Mouse (Mus musculus): ENCODE results near the gene Tapbp. TPM values are rescaled to one million over a fixed set of nuclear protein-coding genes. Genes with fewer than 3 reads are reported as not detected.
"Not testable (repeated sequence)": the region's sequence is repeated elsewhere in the genome, so short reads cannot be mapped to it uniquely, and the experiment has no call there.

The Tapbp gene
- polyA plus RNA-seq, 1 experiment, result 22.1 TPM

- TF ChIP-seq CTCF (IDR thresholded peaks at IDR 0.05; ENCODE audit: extremely low read depth, insufficient read depth, low read length) (no peak), POLR2A (IDR thresholded peaks at IDR 0.05; ENCODE audit: extremely low read depth, insufficient read depth, low read length) (no peak)
- Histone ChIP-seq H3K4me3 (ENCODE audit: insufficient read depth, low read length) (no peak overlapping the region), H3K4me1 (ENCODE audit: control insufficient read depth, insufficient read depth, low read length) (no peaks in the 10 kb centered on the region), H3K27ac (ENCODE audit: insufficient read depth, low read length) (no peak overlapping the region)
Observed at GRCm38 (mm10) chr17:33892429-33892828, 23.3 kb upstream of the Tapbp start.

- not testable (repeated sequence) for H3K4me3 ChIP-seq (ENCODE audit: insufficient read depth, low read length); H3K4me1 ChIP-seq (ENCODE audit: control insufficient read depth, insufficient read depth, low read length); H3K27ac ChIP-seq (ENCODE audit: insufficient read depth, low read length)
Observed at GRCm38 (mm10) chr17:33893011-33893410, 22.7 kb upstream of the Tapbp start.

GRCm38 (mm10) chr17:33897114-33897794 lies 18.4 kb upstream of the Tapbp start:
- Histone ChIP-seq H3K4me3 (ENCODE audit: insufficient read depth, low read length) (no peak overlapping the region), H3K4me1 (ENCODE audit: control insufficient read depth, insufficient read depth, low read length) (no peaks in the 10 kb centered on the region), H3K27ac (ENCODE audit: insufficient read depth, low read length) (no peak overlapping the region)
- TF ChIP-seq CTCF (IDR thresholded peaks at IDR 0.05; ENCODE audit: extremely low read depth, insufficient read depth, low read length) (peak; percentile 49), POLR2A (IDR thresholded peaks at IDR 0.05; ENCODE audit: extremely low read depth, insufficient read depth, low read length) (no peak)

- not testable (repeated sequence) for H3K4me1 ChIP-seq (ENCODE audit: control insufficient read depth, insufficient read depth, low read length); H3K27ac ChIP-seq (ENCODE audit: insufficient read depth, low read length); H3K4me3 ChIP-seq (ENCODE audit: insufficient read depth, low read length)
Observed at GRCm38 (mm10) chr17:33898193-33898592, 17.5 kb upstream of the Tapbp start.

GRCm38 (mm10) chr17:33899642-33900041 lies 16.1 kb upstream of the Tapbp start:
- H3K4me3 ChIP-seq (ENCODE audit: insufficient read depth, low read length), result no peak overlapping the region
- TF ChIP-seq POLR2A (IDR thresholded peaks at IDR 0.05; ENCODE audit: extremely low read depth, insufficient read depth, low read length) (no peak), CTCF (IDR thresholded peaks at IDR 0.05; ENCODE audit: extremely low read depth, insufficient read depth, low read length) (no peak)
- no peaks in the 10 kb centered on the region for H3K4me1 ChIP-seq (ENCODE audit: control insufficient read depth, insufficient read depth, low read length)
- no peak overlapping the region for H3K27ac ChIP-seq (ENCODE audit: insufficient read depth, low read length)

GRCm38 (mm10) chr17:33900281-33900988 lies 15.3 kb upstream of the Tapbp start:
- Histone ChIP-seq H3K27ac (ENCODE audit: insufficient read depth, low read length) (no peak overlapping the region), H3K4me3 (ENCODE audit: insufficient read depth, low read length) (no peak overlapping the region), H3K4me1 (ENCODE audit: control insufficient read depth, insufficient read depth, low read length) (no peaks in the 10 kb centered on the region)
- TF ChIP-seq POLR2A (IDR thresholded peaks at IDR 0.05; ENCODE audit: extremely low read depth, insufficient read depth, low read length), result no peak
- TF ChIP-seq CTCF (IDR thresholded peaks at IDR 0.05; ENCODE audit: extremely low read depth, insufficient read depth, low read length), result no peak

GRCm38 (mm10) chr17:33900989-33901314 lies 14.7 kb upstream of the Tapbp start:
- Histone ChIP-seq H3K4me1 (ENCODE audit: control insufficient read depth, insufficient read depth, low read length) (no peaks in the 10 kb centered on the region), H3K27ac (ENCODE audit: insufficient read depth, low read length) (no peak overlapping the region), H3K4me3 (ENCODE audit: insufficient read depth, low read length) (no peak overlapping the region)
- no peak for TF ChIP-seq CTCF (IDR thresholded peaks at IDR 0.05; ENCODE audit: extremely low read depth, insufficient read depth, low read length)
- no peak for TF ChIP-seq POLR2A (IDR thresholded peaks at IDR 0.05; ENCODE audit: extremely low read depth, insufficient read depth, low read length)

- TF ChIP-seq POLR2A (IDR thresholded peaks at IDR 0.05; ENCODE audit: extremely low read depth, insufficient read depth, low read length), result no peak
- no peak for TF ChIP-seq CTCF (IDR thresholded peaks at IDR 0.05; ENCODE audit: extremely low read depth, insufficient read depth, low read length)
- Histone ChIP-seq H3K4me1 (ENCODE audit: control insufficient read depth, insufficient read depth, low read length) (no peaks in the 10 kb centered on the region), H3K4me3 (ENCODE audit: insufficient read depth, low read length) (no peak overlapping the region), H3K27ac (ENCODE audit: insufficient read depth, low read length) (no peak overlapping the region)
Observed at GRCm38 (mm10) chr17:33901653-33902052, 14.0 kb upstream of the Tapbp start.

GRCm38 (mm10) chr17:33902079-33902478 lies 13.6 kb upstream of the Tapbp start:
- no peak overlapping the region for H3K4me3 ChIP-seq (ENCODE audit: insufficient read depth, low read length)
- TF ChIP-seq POLR2A (IDR thresholded peaks at IDR 0.05; ENCODE audit: extremely low read depth, insufficient read depth, low read length) (no peak), CTCF (IDR thresholded peaks at IDR 0.05; ENCODE audit: extremely low read depth, insufficient read depth, low read length) (no peak)
- no peaks in the 10 kb centered on the region for H3K4me1 ChIP-seq (ENCODE audit: control insufficient read depth, insufficient read depth, low read length)
- H3K27ac ChIP-seq (ENCODE audit: insufficient read depth, low read length), result no peak overlapping the region

- Histone ChIP-seq H3K27ac (ENCODE audit: insufficient read depth, low read length) (no peak overlapping the region), H3K4me1 (ENCODE audit: control insufficient read depth, insufficient read depth, low read length) (no peaks in the 10 kb centered on the region), H3K4me3 (ENCODE audit: insufficient read depth, low read length) (no peak overlapping the region)
- TF ChIP-seq CTCF (IDR thresholded peaks at IDR 0.05; ENCODE audit: extremely low read depth, insufficient read depth, low read length) (no peak), POLR2A (IDR thresholded peaks at IDR 0.05; ENCODE audit: extremely low read depth, insufficient read depth, low read length) (no peak)
Observed at GRCm38 (mm10) chr17:33902491-33902890, 13.2 kb upstream of the Tapbp start.

- not testable (repeated sequence) for H3K27ac ChIP-seq (ENCODE audit: insufficient read depth, low read length); H3K4me1 ChIP-seq (ENCODE audit: control insufficient read depth, insufficient read depth, low read length); H3K4me3 ChIP-seq (ENCODE audit: insufficient read depth, low read length)
Observed at GRCm38 (mm10) chr17:33903911-33904651, 11.6 kb upstream of the Tapbp start.

- not testable (repeated sequence) for H3K4me1 ChIP-seq (ENCODE audit: control insufficient read depth, insufficient read depth, low read length); H3K27ac ChIP-seq (ENCODE audit: insufficient read depth, low read length); H3K4me3 ChIP-seq (ENCODE audit: insufficient read depth, low read length)
Observed at GRCm38 (mm10) chr17:33904835-33905234, 10.9 kb upstream of the Tapbp start, which contains the start of gene Platr17. Gene Platr17 (plus strand): TSS chr17:33905135.

Data from cortical plate, adult 2 months (tissue).